Mouse (Mus musculus): ENCODE data around the gene Gmfg.

- TF ChIP-seq CTCF (IDR thresholded peaks at IDR 0.05; ENCODE audit: extremely low read depth, insufficient read depth, low read length) (no peak), POLR2A (IDR thresholded peaks at IDR 0.05; ENCODE audit: extremely low read depth, insufficient read depth, low read length) (no peak)
Measured at GRCm38 (mm10) chr7:28466721-28467212, 29.5 kb downstream of the Gmfg start.

Data from cortical plate, adult 2 months (tissue).